Mouse (Mus musculus) testis, postnatal 14 days (tissue): ENCODE data around the gene Itgb1bp1.

Experiments used
- DNase-seq: peaks from one replicate; pipeline ENCODE4 v3.0.0; 2021; ENCODE audit warnings: low spot score

Gene Itgb1bp1

DNA sequence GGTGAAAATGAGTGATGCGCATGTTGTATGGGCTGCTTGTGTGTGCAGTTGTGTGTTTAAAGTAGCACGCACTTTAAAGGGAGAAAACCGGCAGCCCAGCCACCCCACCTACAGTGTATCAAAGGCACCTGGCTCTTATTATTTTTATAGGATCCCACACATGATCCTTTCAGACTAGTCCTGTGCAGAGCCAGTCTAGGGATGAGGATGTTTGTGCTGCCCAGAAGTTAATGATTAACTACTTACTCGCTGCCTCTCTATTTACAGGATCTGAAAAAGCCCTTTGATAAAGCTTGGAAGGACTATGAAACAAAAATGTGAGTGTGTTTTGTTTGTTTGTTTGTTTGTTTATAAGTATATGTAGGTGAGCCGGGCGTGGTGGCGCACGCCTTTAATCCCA lies 85.5 kb downstream of the Itgb1bp1 start:
- DNase-seq, result no peak

DNA sequence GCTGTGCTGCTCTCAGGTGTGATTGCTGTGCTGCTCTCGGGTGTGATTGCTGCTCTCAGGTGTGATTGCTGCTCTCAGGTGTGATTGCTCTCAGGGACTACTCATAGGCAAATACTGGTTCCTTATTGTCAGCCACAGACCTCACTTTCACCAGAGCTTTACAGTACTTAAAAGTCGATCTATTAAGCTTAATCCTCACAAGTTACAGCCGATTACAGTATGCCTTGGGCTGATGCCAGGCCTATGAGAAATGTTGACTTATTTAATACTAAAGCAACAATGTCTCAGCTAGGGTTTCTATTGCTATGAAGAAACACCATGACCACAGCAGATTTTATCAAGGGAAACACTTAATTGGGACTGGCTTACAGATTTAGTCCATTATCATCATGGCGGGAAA lies 89.7 kb downstream of the Itgb1bp1 start:
- no peak for DNase-seq

DNA sequence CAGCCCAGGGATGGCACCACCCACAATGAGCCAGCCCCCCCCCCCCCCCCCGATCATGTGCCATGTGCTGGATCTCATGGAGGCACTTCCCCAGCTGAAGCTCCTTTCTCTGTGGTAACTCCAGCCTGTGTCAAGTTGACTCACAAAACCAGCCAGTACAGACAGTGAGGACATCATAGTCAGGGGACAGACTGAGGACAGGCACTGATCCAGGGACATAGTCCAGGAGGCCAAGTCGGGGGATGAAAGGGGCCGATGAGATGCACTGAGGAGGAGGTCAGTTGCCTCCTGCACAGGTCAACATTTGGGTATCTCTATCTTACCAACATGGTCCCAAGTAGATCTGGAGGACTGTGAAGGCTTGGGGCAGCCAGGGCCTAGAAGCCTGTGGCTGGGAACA lies 90.6 kb downstream of the Itgb1bp1 start:
- DNase-seq, result no peak

DNA sequence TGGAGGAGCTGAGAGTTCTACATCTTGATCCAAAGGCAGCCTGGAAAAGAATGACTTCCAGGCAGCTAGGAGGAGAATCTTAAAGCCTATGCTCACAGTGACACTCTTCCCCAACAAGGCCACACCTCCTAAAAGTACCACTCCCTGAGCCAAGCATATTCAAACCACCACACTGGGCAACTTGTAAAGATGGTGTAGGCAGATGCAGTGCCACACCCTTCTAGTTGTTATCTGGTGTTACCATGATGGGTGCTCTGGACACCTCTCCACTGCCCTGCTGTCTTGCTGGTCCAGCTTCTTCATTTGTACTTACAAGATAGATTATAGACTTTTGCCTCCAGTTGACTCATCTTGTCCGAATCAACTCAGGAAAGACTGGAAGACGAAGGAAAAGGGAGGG lies 94.5 kb downstream of the Itgb1bp1 start:
- no peak for DNase-seq
